Mouse (Mus musculus): ENCODE measurements at regions not wholly inside any gene's neighbourhood (a gene's known extent, or its start where the extent isn't known, plus 50 kb on each side); places are given as distances from the start of the nearest gene placed in this dataset.
"Not testable (repeated sequence)": the region's sequence is repeated elsewhere in the genome, so short reads cannot be mapped to it uniquely, and the experiment has no call there.

DNA sequence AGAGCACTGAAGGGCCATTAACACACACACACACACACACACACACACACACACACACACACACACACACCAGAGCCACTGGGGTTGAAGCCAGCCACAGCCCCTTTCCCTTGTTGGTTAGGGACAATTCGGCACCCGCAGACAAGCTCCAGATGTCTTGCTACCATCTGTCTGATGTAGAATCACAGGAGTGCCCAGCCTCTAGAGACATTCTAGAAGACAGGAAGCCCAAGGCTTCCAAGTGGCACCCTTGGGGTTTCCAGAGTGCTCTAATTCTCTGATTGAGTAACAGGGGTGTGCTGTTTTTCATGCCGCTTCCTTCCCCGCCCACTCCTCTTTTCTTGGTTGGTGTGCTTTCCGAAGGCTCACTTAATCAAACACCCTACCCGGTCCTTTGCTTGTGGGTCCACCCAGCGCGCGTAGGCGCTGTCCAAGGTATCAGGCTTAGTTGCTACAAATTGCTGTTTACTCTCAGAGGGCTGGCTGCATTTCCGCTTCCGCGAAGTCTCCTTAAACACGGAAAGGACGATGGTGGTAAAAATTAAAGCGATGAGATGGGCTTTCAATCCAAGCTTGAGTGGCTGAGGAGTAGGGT, 59.5 kb upstream of the Zbtb18 start:
- DNase-seq = peak; percentile 20

GRCm38 (mm10) chr1:177382147-177382546, 60.0 kb upstream of the Zbtb18 start:
- DNase-seq = no peak

DNA sequence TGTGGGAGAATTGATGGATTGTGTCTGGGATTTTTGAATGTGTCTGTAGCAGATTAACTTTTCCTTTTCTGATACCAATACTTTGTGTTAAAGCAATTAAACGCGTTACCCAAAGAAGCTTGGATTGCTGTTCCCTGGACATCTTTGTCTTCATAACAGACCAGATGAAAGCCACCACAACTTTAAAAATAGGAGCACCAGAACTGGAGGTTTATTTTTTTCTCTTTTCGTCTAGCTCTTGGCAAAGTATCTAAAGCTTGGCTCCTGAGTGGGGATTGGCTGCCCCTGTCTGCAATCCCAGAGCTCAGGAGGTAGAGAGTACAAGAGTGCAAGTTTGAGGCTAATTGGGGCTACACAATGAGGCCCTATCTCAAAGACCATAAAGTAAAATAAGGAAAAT, 64.0 kb upstream of the Zbtb18 start:
- DNase-seq = no peak

DNA sequence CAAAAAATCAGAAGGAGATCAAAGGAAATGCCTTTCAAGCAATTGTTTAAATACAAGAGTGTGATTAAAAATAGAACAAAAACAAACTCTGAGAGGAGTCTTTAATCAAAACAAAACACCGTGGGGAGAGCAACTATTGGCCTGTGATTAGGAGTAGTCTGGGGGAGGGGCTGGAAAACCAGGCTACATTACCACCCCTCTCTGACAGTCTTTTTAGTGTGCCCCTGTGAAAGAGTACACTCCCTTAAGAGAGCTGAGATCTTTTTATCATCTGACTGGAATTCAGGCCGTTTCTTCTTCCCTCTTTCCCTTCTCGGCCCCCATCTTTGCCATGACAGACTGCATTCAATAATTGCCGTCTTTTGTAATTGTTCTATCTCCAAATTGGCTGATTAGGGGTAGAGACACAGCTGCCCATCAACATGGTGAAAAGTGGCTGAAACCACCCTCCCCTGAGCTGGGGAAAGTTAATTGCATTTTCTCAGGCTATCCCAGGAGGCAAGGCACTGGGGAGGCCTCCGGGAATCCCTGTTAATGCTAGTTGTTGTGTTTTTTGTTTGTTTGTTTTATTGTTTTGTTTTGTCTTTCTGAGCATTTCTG, 68.8 kb upstream of the Zbtb18 start:
- no peak for DNase-seq

DNA sequence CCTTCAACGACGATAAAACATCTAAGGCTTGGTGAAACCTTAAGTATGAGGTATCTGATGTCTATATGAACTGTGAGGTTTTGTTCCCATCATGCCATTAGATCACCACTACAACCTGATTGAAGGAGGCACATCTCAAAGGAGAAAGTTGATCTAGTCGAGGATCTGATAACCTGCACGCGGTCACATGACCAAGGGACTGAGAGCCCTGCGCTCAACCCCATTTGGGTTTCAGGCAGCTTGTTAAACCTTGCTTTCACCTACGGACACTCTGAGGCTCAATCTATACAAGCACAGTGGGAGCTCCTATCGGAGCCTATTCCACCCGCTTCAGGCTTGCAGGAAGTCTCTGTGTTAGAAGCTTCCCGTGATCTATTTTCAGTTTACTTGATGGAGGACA, 70.1 kb upstream of the Zbtb18 start:
- no peak for DNase-seq

- no peak for DNase-seq
These were observed 74.1 kb upstream of the Zbtb18 start for GRCm38 (mm10) chr1:177367864-177368610.

- DNase-seq = no peak
These were observed 75.2 kb upstream of the Zbtb18 start for GRCm38 (mm10) chr1:177366914-177367313.

- DNase-seq = no peak
These were observed 75.7 kb upstream of the Zbtb18 start for GRCm38 (mm10) chr1:177366475-177366874.

GRCm38 (mm10) chr1:177364355-177364754, 77.8 kb upstream of the Zbtb18 start:
- DNase-seq = no peak

DNA sequence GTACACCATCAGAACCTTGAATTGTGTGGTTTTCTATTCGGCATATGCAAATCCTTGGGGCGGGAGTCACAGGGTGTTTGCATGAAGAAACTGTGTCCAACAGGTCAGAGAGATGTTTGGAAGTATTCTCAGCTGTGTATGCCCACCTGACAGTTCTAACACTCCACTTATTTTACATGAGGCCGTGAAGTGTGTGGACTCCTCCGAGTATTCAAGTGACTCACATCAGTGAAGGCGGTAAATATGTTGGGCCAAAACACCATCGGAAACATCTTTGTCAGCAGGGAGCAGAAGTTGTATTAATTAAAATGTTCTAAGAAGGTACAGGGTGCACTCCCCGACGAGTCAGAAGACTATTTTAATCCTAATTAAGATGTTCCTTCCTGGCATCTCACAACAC, 79.8 kb upstream of the Zbtb18 start:
- DNase-seq = no peak

- no peak for DNase-seq
These were observed 90.5 kb upstream of the Akt3 start for GRCm38 (mm10) chr1:177348400-177349092.

DNA sequence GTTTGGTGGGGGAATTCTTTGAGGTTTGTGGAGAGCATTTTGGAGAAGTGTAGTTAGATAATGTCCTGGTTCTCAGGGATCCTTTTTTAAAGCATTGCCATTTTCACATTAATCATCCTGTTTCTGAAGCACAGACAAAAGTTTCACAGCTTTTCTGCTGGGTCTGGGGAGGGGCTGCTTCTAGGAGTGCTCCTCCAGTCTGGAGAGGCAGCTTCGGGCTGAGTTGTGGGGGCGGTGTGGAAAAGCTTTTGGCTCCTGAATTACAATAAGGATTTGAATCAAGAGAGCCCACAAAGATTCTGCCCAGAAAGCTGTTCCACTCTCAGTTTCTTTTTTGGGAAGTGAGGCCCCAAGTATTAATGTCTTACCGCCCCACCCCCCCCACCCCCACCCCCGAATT, 89.2 kb upstream of the Akt3 start:
- DNase-seq = no peak

DNA sequence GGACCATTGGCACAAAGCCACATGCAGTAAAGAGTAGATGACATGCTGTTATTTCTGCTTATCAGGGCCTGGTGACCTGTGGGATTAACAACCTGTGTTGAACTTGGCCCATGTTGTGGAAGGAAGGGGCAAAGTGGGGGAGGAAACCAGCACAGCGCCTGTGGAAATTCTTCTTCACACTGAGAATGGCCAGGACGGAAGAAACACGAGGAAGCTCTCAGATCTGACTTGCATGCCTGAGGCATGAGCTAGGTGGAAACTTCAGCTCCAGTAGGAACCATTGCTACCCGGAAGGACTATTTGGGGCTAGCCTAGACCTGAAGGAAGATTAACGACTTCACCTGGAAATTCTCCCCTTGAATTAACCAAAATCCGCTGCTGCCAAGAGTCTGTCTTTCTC, 88.5 kb upstream of the Akt3 start:
- no peak for DNase-seq

GRCm38 (mm10) chr1:177345540-177345939, 87.5 kb upstream of the Akt3 start:
- DNase-seq = no peak

DNA sequence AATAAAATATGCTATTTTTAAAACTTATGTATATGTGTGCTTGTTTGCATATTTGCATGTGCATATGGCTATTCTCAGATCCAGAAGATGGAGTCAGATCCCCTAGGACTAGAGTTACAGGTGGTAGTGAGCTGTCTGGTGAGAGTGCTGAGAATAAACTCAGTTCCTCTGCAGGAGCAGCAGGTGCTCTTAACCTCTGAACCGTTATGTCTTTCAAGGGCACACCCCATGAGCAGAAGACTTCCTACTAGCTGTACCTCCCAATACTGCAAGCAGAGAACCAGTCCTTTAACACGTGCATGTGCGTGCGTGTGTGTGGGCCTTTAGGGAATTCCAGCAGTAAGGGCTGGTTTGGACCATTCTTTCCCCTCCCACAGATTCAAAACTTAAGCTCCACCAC, 85.9 kb upstream of the Akt3 start:
- DNase-seq = no peak

DNA sequence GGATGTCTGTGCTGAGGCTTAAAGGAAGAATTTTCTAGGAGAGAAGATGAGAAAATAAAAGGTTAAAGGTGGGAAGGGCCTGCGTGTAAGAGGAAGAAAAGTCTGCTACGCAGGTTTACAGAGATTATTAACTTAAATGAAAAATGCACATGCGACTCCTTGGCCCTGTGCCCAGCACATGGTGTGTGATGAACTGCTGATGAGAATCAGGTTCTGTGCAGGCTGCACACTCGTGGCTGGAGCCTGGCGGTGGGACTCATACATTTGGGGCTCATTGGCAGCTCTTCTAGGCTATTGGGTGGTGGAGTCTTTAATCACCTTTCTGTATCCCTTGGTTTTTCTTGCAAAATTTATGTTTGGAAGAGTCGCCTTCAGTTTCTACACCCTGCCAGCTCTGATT, 85.1 kb upstream of the Akt3 start:
- DNase-seq = no peak

- DNase-seq = no peak
These were observed 82.2 kb upstream of the Akt3 start for GRCm38 (mm10) chr1:177340232-177340631.

DNA sequence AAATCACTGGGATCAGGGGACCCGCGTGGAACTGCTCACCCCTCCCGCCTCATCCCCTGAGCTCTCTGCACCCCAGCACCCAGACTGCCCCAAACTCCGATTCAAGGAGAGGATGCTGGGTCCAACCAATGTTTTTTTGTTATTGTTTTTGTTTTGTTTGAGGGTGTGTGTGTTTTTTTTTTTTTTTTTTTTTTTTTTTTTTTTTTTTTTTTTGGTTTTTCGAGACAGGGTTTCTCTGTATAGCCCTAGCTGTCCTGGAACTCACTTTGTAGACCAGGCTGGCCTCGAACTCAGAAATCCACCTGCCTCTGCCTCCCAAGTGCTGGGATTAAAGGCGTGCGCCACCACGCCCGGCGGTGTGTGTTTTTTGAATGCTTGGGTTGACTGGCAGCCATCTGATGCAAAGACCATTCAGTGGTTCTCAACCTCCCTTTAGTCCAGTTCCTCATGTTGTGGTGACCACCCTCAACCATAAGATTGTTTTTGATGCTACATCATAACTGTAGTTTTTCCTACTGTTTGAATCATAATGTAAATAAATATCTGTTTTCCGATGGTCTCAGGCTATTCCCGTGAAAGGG, 81.3 kb upstream of the Akt3 start:
- DNase-seq = not testable (repeated sequence)

DNA sequence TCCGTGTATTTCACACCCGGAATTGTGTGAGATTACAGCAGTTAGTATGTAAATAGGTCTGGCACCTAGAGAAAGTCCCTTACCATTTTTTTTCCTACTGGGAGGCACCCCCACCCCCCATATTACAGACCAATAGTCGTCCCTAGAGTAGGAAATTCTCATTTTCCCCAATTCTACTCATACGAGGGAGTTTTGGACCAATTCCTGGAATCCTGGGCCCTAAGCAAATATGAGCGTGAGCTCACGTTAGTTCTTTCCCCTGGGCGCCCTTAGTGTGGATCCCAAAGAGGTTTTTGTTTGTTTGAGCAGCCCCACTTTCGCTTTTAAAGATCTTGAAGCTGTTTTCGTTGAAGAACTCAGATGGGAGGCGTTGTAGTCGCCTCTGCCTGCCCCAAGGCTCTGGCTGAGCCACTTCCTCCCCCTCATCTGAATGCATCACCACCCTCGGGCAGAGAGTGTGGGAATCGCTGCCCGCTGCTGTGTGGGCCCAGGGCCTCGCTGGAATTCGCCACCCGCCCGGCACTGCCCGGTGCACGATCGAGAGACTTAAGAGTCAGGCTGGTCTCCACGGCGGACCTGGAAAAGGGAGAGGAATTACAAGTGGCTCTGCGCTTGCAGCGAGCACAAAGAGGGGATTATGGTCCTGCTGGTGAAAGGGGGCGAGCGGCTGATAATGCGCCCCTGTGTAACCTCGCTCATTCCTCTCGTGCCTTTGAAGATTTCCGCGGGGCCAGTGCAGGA, 80.6 kb upstream of the Akt3 start:
- DNase-seq = peak; percentile 46

GRCm38 (mm10) chr1:177337756-177338155, 79.8 kb upstream of the Akt3 start:
- DNase-seq = no peak

DNA sequence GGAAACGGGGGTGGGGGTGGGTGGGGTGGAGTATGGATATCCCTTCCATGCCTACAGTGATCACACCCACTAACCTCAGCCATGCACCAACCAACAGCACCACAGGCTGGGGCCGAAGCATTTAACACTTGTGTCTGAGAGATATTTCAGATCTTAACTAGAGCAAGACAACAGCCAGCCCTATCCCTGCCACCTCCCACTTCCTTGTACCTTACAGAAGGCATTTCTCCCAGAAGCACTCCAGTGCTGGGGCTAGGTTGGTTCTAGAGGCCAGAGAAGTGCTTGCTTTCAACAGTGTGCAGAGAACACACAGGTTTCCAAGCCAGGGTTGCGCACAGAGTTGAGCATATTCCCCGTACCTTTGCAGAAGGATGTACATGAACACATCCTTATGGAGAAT, 79.1 kb upstream of the Akt3 start:
- no peak for DNase-seq

DNA sequence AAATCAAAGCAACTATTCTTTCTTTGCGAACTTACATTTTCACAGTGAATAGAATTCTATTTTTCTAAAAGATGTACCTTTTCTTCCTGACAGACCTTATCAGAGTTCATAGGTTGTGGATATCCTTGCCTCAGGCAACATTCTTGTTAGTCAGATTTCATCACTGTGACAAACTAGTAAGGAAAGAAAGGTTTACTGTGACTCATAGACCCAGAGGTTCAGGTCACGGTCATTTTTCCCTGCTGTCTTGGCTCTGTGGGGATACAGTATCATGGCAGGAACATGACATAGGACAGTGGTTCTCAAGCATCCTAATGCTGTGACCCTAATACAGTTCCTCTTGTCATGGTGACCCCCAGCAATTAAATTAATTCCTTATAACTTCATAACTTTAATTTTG, 78.4 kb upstream of the Akt3 start:
- DNase-seq = no peak

DNA sequence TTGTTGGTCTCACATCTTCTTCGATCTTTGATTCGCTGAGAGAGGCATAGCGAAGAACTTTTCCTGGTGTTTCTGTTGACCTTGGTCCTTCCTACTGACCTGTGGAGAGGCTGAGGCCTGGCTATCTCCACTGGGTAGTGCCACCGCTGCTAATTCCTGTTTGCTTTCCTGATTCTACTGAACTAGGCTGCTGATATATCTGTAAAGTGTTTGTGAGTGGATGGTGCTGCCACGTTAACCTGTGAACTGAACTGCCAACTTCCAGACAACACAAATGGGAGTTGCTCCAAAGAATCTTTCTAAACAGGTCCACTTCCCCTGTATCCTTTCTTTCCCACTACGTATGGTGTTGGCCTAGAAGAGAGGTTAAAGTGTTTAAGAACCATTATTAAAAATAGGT, 78.0 kb upstream of the Akt3 start:
- DNase-seq = no peak

Measured in thymus, postnatal 25 days (tissue).